Mouse (Mus musculus): ENCODE data around the gene Adprh.
"Not testable (repeated sequence)": the region's sequence is repeated elsewhere in the genome, so short reads cannot be mapped to it uniquely, and the experiment has no call there.

Gene Adprh

DNA sequence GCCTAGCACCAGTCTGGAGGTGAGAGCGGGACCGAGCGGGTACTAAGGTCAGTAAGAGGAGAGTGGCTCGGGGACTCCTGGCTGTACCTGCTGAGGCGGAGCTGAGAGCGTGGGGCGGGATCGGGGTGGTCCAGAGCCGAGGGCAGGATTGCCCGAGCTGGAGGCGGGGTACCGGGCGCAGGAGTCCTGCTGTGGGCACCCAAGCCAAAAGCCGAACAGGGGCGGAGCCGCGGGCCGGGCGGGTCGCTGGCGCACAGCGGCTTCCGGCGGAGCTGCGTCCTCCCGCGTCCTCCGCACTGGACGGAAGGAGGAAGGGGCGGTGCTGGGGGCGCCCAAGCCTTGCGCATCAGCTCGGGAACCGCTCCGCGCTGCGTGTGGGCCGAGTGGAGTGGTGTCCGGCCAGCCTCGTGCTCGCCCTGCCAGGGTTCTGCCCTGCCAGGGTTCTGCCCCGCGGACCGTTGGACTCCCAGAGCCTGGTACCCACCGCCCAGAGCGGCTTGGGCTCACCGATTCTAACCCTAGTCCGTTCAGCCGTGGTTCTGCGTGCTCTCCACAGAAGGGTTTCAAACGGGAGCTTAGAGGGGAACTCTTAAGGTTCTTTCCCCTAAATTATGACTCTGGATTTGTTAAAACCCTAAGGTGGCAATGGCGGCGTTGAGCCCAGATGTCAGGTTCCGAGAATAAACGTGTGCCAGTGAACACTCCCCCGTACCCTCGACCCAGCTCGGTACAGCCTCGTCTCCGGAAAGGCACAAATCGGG is at the start of gene Adprh:
TSS of gene Adprh (minus strand) at position 262 of the 761 bp plus-strand sequence.
- peak; percentile 80 to 84 for DNase-seq (ENCODE audit: low spot score in 2 of 2)

DNA sequence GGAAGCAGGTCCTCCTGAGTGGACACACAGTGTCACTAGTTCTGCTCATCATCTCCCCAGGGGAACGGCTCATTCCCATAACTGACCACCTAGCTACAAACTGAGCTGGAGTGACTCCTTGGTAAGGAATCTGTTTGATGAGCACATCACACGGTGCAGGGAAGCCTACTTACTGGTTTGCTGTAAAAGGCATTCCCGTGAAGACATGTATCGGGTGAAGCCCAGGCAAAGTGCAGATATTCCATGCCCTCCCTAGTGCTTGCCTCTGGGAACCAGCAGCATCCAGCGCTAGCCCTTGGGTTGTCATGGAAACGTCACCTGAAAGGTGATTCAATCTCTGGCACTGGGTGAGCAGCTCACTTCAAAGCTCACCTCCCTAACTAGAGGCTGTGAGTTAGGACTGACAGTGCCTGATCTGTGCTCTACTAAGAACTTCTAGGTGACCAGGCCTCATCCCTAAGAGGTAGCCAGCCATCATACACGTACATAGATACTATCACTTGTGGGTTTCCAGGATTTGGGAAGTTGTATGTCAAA is 44.2 kb upstream of the Adprh start:
- no peak for DNase-seq (ENCODE audit: low spot score in 2 of 2)

DNA sequence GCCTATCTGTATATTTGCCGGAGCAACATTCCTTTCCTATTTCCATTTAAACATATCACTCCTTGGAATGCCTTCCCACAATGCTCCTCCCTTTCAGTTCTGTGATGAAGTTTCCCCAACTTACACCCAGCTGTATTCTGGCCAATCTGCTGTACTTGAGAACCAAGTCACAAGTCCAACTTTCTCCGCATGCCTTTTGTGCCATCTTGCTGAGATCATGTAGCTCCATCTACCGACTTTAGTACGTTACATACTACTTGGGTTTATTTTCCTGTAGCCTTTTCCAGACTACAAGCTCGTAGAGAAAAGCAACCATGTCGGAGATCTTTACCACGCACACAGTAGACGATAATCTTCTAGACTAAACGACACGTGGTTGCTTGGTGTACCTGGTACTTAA is 41.4 kb upstream of the Adprh start:
- DNase-seq (ENCODE audit: low spot score in 2 of 2), result no peak

DNA sequence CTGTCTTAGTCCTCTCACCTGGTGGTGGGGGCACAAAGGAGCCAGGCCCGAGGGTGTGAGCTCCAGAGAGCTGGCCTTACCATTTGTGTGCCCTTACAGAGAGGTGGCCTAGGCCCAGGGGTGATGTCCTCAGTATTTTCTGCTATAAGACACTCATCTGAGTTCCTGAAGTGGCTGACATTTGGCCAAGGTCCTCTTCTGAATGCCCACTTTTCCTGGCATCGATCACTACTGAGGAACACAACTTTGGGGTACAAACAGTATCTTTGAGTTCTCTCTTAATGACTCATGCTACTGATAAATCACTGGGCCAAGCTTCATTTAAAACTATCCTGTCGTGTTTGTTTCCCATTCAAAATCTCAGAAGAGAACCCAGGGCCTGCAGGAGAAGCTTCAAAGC is 40.0 kb upstream of the Adprh start:
- DNase-seq (ENCODE audit: low spot score in 2 of 2), result no peak

DNA sequence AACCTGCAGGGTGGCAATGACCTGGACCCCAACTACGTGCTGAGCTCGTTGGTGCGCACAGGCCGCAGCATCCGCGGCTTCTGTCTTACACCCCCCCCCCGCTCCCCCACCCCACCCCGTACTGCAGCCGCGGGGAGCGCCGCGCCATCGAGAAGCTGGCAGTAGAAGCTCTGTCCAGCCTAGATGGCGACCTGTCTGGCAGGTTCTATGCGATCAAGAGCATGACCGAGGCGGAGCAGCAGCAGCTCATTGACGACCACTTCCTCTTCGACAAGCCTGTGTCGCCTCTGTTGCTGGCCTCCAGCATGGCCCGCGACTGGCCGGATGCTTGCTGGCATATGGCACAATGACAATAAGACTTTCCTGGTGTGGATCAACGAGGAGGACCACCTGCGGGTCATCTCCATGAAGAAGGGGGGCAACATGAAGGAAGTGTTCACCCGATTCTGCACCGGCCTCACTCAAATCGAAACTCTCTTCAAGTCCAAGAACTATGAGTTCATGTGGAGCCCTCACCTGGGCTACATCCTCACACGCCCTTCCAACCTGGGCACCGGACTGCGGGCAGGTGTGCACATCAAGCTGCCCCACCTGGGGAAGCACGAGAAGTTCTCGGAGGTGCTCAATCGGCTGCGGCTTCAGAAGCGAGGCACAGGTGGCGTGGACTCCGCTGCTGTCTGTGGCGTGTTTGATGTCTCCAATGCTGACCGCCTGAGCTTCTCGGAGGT is 31.2 kb upstream of the Adprh start:
- peak; percentile 36 to 42 for DNase-seq (ENCODE audit: low spot score in 2 of 2)

DNA sequence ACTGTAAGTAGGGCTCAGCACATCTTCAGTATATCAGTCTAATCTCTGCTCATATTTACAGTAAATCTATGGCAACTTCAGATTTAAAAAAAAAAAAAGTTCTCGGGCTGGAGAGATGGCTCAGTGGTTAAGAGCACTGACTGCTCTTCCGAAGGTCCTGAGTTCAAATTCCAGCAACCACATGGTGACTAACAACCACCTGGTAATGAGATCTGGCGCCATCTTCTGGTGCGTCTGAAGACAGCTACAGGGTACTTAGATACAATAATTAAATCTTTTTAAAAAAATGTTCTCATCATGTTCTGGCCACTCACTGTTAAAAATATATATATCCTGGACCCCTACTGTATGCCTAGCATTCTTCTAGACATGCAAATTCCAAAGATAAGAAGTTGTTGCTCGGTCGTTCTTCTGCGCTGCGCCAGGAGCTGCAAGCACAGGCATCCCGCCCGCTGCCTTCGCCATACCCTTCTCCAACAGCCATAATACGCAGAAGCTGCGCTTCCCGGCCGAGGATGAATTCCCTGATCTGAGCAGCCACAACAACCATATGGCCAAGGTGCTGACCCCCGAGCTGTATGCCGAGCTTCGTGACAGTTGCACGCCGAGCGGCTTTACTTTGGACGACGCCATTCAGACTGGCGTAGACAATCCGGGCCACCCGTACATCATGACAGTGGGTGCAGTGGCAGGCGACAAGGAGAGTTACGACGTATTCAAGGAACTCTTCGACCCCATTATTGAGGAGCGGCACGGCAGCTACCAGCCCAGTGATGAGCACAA is 30.5 kb upstream of the Adprh start:
- DNase-seq (ENCODE audit: low spot score in 2 of 2), result peak; percentile 7 to 56

DNA sequence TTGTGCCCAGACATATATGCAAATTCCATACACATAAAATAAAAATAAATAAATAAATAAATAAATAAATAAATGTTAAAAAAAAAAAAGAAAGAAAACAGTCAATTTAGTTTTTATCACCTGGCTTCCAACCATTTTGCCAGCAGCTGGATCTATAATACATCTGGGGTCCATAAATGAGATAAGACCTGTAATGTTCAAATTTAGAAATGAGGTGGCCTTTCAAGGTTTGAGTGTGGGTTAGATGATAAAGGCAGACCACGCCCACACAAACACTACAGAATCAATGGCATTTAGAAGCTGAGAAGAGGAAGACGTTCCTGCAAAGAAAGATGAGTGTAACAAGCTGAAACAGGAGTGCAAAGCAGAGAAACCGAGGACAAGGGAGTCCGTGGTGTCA is 28.8 kb upstream of the Adprh start:
- DNase-seq (ENCODE audit: low spot score in 2 of 2), result no peak

DNA sequence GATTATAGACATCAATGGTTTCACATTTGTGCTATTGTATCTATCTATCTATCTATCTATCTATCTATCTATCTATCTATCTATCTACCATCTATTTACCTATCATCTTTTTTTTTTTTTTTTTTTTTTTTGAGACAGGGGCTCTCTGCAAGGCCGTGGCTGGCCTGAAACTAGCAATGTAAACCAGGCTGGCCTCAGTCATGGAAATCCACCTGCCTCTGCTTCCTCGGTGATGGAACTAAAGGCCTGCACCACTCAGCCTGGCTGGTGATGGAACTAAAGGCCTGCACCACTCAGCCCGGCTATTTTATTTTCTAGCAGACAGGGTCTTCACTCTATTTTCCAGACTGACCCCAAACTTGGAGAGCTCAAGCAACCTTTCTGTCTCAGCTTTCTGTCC is 25.8 kb upstream of the Adprh start:
- DNase-seq (ENCODE audit: low spot score in 2 of 2), result no peak

DNA sequence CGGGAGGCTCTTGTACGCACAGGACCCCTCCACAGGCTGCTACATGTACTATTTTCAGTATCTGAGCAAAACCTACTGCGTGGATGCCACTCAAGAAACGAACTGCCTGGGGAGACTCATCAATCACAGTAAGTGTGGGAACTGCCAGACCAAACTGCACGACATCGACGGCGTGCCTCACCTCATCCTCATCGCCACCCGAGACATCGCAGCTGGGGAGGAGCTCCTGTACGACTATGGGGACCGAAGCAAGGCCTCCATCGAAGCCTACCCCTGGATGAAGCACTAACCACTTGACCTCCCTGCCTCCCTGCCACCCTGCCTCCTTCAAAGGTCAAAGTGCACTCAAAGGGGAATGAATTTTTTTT is 24.7 kb upstream of the Adprh start:
- not testable (repeated sequence) for DNase-seq (ENCODE audit: low spot score in 2 of 2)

DNA sequence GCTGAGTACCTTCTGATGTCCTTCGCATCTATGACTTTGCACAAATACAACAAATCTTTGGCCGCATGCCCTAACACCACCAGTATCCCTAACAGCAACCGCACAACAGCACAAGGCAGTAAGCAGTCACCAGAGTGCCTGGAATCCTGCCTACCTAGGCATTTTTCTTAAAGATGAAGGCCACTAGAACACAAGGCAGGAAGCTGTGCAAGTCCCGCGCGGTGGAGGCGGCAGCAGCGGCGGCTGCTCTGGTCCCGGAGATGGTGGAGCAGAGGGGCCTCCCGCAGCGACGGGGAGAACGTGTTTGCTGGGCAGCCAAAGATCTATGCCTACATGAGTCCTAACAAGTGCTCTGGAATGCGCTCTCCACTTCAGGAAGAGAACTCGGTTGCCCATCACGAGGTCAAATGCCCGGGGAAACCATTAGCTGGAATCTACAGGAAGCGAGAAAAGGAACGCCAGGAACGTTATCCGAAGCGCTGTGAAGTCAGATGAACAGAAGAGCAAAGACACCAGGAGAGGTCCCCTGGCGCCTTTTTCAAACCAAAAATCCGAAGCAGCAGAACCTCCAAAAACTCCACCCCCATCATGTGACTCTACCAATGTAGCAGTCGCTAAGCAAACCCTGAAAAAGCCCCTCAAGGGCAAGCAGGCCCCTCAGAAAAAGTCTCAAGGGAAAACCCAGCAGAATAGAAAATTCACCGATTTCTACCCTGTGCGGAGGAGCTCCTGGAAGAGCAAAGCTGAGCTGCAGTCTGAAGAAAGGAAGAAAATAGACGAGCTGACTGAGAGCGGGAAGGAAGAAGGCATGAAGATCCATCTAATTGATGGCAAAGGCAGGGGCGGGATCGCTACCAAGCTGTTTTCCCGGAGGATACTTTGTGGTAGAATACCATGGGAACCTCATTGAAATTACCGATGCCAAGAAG is 24.1 kb upstream of the Adprh start:
- DNase-seq (ENCODE audit: low spot score in 2 of 2), result peak; percentile 22 to 30

DNA sequence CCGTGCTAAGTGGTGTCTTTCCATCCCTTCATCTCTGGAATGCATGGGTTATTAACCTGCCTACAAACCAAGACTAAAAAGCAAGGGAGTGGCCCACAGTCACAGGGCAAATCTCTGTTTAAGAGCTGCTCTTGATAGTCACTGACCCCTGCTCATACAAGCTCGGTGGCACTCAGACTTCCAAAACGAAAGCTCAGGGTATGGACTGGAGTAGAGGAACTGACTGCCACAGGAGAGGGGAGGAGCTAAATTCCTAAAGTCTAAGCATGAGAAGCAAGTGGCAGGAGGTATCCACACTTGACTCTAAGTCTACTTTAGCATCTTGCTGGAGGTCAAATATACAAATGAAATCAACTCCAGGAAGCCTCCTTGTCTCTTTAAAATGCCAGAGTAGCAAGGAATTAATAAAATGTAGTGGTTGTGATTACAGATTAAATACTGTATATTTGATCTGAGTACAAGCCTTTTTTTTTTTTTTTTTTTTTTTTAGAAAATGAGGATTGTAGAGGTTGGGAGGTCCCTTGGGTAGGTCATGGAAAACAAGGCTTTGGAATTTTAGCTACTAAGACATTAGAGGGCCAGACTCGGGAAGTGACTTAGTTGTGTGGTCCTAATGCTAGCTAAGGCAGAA is 23.3 kb upstream of the Adprh start:
- no peak for DNase-seq (ENCODE audit: low spot score in 2 of 2)

DNA sequence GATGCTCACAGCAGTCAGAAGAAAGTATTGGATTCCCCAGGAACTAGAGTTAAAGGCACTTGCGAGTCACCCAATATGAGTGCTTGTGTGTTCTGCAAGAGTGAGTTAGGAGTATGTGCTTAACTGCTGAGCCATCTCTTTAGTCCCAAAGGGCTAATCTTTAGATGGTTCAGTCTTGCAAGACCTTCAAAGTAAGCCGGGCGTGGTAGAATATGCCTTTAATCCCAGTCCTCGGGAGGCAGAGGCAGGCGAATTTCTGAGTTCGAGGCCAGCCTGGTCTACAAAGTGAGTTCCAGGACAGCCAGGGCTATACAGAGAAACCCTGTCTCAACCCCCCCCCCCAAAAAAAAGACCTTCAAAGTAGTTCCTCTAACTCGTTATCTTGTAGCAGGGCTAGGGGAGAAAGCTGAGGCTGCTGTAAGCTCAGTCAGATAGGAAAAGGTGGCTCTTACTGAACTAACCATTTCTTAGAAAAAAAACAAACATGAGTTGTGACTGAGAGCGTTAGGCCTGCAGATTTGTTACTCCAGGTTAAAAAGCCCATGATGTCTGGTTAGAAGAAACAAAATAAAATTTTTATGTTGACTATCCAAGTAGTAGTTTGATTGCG is 22.3 kb upstream of the Adprh start:
- DNase-seq (ENCODE audit: low spot score in 2 of 2), result no peak

DNA sequence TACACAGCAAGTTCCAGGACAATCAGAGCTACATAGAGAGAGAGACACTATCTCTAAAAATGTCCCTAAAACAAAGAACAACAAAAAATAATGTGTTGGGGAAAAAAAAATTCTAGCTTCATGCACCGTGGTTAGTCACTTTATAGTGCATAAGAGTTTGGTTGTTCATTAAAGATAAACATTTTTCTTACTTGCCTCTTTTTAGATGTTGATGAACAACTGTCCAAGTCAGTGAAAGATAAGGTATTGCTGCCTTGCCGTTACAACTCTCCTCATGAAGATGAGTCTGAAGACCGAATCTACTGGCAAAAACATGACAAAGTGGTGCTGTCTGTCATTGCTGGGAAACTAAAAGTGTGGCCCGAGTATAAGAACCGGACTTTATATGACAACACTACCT is 21.2 kb upstream of the Adprh start:
- DNase-seq (ENCODE audit: low spot score in 2 of 2), result no peak

DNA sequence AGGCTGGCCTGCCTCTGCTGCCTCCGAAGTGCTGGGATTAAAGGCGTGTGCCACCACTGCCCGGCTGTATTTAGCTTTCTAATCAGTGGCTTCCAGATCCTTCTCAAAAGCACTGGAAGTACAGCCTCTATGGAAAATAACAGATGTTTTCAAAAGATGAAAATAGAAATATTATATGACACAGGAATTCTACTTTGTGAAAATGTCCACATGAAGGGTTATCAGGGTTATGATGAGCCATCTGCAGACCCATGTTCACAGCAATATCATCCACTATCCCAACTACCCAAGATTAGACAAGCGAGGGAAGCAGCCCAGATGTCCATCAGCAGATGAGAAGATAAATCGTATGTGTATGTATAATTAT is 20.0 kb upstream of the Adprh start:
- no peak for DNase-seq (ENCODE audit: low spot score in 2 of 2)

DNA sequence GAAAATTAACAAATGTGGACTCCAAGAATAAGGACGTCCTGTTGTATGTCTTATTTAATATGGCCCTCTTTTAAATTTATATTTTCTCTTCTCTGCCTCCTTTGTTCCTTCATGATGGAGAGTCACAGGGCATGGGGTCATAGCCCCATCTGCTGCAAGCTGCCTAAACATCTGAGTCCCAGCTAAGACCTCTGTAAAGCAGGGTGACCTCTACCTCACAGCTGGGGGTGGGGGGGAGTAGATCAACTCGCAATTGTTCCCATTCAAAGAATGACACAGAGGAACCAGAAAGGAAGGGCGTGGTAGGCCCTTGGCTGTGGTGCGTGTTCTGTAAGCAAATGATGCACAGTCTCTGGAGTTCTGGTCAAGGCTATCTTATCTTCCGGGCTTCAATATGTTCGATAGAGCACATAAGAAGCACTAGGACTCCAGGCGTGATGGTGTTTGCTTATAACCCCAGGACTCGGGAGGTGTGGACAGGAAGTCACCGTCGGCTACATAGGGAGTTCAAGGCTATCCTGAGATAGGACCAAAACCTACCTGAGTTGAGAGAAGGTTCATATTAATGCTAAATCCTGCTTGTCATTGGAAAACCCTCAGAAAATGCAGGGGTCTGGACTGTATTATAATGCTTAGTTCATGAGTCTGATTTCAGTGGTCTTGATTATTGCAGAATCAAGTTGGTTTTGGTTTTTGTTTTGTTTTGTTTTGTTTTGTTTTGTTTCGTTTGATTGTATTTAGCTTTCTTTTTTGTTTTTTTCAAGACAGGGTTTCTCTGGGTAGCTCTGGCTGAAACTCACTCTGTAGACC is 19.4 kb upstream of the Adprh start:
- DNase-seq (ENCODE audit: low spot score in 2 of 2), result no peak

DNA sequence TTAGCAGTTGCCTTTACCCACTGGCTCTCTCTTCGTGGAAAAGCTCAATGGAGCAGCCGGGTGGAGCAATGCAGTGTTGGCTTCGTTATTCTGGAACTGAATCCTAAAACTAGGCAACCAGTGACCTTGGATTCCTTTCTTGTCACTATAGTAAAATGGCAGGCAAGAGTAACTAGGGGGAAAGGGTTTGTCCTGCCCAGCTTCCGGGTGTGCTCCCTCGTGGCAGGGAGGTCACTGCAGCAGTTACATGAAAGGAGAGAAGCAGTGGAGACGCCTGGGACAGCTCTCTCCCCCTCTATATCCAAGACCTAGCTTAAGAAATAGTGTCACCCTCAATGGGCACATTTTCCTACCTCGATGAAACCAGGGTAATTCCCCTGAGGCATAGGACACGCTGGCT is 16.9 kb upstream of the Adprh start:
- no peak for DNase-seq (ENCODE audit: low spot score in 2 of 2)

DNA sequence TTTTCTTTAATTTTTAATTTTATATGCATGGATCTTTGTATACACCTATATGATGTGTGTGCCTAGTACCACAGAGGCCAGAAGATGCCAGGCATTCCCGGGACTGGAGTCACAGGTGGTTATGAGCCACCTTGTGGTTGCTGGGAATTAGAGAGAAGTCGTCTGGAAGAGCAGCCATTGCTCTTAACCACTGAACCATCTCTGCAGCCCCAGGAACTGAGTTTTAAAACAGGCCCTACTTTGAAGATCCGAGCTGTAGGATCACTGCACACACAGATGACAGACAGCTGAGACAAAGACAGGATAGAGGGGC is 16.2 kb upstream of the Adprh start:
- no peak for DNase-seq (ENCODE audit: low spot score in 2 of 2)

DNA sequence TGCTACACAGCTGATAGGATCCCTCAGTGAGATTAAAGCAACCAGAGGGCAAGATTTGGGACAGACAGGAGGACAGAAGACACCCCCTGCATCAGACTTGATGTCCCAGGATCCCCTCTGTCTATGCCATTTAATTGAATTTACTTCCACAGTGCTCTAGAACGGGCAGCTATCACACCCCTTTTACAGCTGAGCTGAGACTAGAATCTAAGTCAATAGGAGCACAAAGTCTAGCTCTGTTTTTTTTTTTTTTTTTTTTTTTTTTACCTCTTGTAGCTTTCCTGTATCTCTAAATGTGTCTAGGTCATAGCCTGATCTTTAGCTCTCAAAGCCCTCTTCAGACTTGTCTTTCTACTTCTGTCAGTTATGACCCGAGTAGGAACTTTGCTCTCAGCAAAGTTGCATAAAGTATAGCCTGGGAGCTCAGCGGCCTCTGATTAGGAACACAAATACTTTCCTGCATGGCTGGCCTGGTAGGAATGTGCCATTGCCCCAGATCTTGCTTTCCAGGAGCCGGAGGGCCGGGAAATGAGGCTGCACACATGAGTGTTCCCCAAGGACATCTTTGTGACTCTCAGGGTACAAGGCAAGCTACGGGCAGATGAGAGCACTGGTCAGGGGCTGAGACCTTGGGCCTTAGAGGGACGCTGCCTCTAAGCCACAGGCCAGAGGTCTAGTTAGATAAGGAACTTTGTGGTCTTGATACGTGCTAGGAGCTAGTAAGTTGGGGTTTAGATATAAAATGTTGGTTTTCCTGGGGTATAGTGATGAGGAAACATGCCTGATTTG is 15.6 kb upstream of the Adprh start:
- DNase-seq (ENCODE audit: low spot score in 2 of 2), result no peak

All from natural killer cell, adult 2 months (primary cell).